8 mouse cellular contexts compared by ENCODE assay signal in the genomic region with DNA sequence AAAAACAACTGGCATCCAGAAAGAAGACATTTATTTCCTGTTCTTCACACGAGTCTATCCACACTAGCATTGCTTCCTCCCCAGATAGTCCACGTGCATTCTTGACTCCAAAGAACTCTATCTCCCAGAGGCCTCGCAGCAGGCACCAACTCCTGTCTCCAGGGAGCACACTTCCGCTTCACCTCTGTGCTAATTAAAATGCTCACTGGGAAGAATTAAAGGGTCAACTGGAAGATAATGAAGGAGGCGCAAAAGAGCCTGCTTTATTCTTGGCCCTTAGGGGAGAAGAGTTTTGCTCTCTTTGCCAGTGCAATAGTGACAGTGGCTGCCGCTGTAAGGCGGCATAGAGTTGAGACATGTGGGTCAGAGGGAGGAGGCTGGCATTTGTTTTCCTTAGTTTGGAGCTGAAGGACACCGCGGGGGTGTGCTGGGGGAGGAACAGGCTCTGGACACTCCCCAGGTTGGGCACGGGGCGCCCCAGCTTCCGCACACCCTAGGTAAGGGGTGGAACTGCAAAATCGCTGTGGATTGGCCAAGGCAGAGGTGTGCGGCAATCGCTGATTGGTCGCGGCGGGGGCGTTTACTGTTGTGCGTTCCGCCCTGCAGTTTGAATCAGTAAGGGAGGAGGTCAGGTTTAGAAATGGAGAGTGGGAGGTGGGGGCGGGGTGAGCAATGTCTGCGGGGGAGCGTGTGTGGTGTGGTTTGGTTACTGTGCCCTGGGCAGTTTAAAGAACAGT. TPM values are rescaled to one million over a fixed set of nuclear protein-coding genes. Genes with fewer than 3 reads are reported as not detected.
DNase-seq lines count a peak whose midpoint lies in the region; ATAC-seq lines count a peak whose summit lies in the region.

No protein-coding gene starts in this region.

- peak; percentile 93 for ATAC-seq in hindbrain, embryonic 13.5 days (ENCODE audit: low FRiP score)

- no peaks in the 10 kb centered on the region for H3K36me3 ChIP-seq in hindbrain, embryonic 13.5 days

- H3K9ac ChIP-seq in hindbrain, embryonic 13.5 days, result peak overlapping the region; percentile 65; the same call in 1 of the 2 replicates

- peaks cover 3% of the 10 kb centered on the region; the same call in 1 of the 2 replicates for H3K27me3 ChIP-seq in hindbrain, embryonic 13.5 days

- H3K27ac ChIP-seq in hindbrain, embryonic 13.5 days, result peak overlapping the region; percentile 79

- H3K4me2 ChIP-seq in hindbrain, embryonic 13.5 days, result peak overlapping the region; percentile 84

- peak overlapping the region; percentile 48 for H3K4me3 ChIP-seq in hindbrain, embryonic 13.5 days

- no peaks in the 10 kb centered on the region for H3K9me3 ChIP-seq in hindbrain, embryonic 13.5 days

- peak; percentile 86 for DNase-seq in WW6 (ENCODE audit: low read depth, low spot score)
- peak; percentile 87 to 93 for DNase-seq in cerebellum, postnatal 36 days
- DNase-seq in frontal cortex, postnatal 25 days (ENCODE audit: low spot score in 2 of 2), result peak; percentile 63 to 69
- DNase-seq in layer of hippocampus, postnatal 25 days (ENCODE audit: extremely low spot score in 1 of 2, low spot score in 1 of 2), result peak; percentile 59 to 69
- DNase-seq in lung, postnatal 14 days, result peak; percentile 94
- peak; percentile 93 for DNase-seq in ovary, postnatal 36 days (ENCODE audit: low spot score)
- peak; percentile 87 for DNase-seq in thymus, postnatal 25 days

- H3K4me1 ChIP-seq in hindbrain, embryonic 13.5 days (replicated peaks), result peaks cover 28% of the 10 kb centered on the region

- WGBS in hindbrain, embryonic 13.5 days, result 1% methylated on average over 24 of the region's 24 CpGs

RNA-seq across cellular contexts. Expression of gene Bcat2, which starts 2.0 kb away (rescaled TPM):
- 19.8 and 20.8 TPM in 2 replicates for polyA plus RNA-seq in hindbrain, embryonic 13.5 days (2015; fragmentation: Nextera tagmentation; extraction: Ambion mirVana)
- total RNA-seq in layer of hippocampus, postnatal 25 days (2021), result 10 to 100 TPM; 20.5 to 23.4 TPM

RNA-seq across cellular contexts. Expression of gene Hsd17b14, which starts 13.3 kb away (rescaled TPM):
- 0.25 and 0.45 TPM in 2 replicates for polyA plus RNA-seq in hindbrain, embryonic 13.5 days (2015; fragmentation: Nextera tagmentation; extraction: Ambion mirVana)
- under 1 TPM in 1 of 2 experiments, not detected in 1; 0.54 TPM for total RNA-seq in layer of hippocampus, postnatal 25 days (2021)

RNA-seq across cellular contexts. Expression of gene Plekha4, which starts 41.8 kb away (rescaled TPM):
- polyA plus RNA-seq in hindbrain, embryonic 13.5 days (2015; fragmentation: Nextera tagmentation; extraction: Ambion mirVana), result 2.4 and 4.3 TPM in 2 replicates
- under 1 TPM; 0.47 TPM for total RNA-seq in layer of hippocampus, postnatal 25 days (2021)

RNA-seq across cellular contexts. Expression of gene Ppp1r15a, which starts 41.9 kb away (rescaled TPM):
- polyA plus RNA-seq in hindbrain, embryonic 13.5 days (2015; fragmentation: Nextera tagmentation; extraction: Ambion mirVana), result 13.9 and 14.3 TPM in 2 replicates
- 10 to 100 TPM; 19.6 to 21.6 TPM for total RNA-seq in layer of hippocampus, postnatal 25 days (2021)

RNA-seq across cellular contexts. Expression of gene Fgf21, which starts 47.3 kb away (rescaled TPM):
- not detected in 2 replicates for polyA plus RNA-seq in hindbrain, embryonic 13.5 days (2015; fragmentation: Nextera tagmentation; extraction: Ambion mirVana)
- total RNA-seq in layer of hippocampus, postnatal 25 days (2021), result not detected

Comparison
In these comparisons a context has a peak if more than half of its experiments do, and no peak if none do; other contexts are left out.
1. Peak in every context shown above with its lines: DNase-seq, ATAC-seq, H3K4me3 ChIP-seq and H3K27ac ChIP-seq.